ENCODE assay signal across 8 mouse cellular contexts in the genomic region with DNA sequence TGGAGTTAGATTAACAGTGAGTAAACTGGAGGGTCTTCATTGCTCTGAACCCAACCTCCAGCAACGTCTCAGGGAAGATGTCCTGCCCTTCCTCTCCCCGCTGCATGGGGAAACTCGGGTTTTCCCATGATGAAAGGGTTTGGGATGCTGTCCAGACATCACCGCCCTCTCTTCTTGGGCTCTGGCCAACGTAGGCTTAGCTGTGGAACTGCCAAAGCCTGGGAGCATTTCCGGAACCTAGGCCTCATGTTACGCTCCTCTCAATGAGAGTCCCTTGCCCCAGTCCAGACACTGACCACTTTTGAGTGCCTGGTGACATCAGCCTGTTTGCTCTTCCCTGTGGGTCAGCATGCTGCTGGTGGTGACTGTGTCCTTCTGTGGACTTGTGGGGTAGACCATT. TPM values are rescaled to one million over a fixed set of nuclear protein-coding genes. Genes with fewer than 3 reads are reported as not detected.
DNase-seq lines count a peak whose midpoint lies in the region; ATAC-seq lines count a peak whose summit lies in the region.

No protein-coding gene starts in this region.

- no peak for ATAC-seq in neural tube, embryonic 15.5 days (ENCODE audit: low FRiP score)

- peaks cover 2% of the 10 kb centered on the region; the same call in 1 of the 2 replicates for H3K4me1 ChIP-seq in heart, embryonic 10.5 days
- no peaks in the 10 kb centered on the region for H3K4me1 ChIP-seq in neural tube, embryonic 15.5 days

- no peak overlapping the region for H3K27ac ChIP-seq in heart, embryonic 10.5 days
- H3K27ac ChIP-seq in neural tube, embryonic 15.5 days (replicated peaks): no peak overlapping the region

- WGBS in heart, embryonic 10.5 days: 71% methylated on average over 7 of the region's 7 CpGs
- 72% methylated on average over 7 of the region's 7 CpGs for WGBS in neural tube, embryonic 15.5 days

- peaks cover 10% of the 10 kb centered on the region; the same call in 1 of the 2 replicates for H3K27me3 ChIP-seq in heart, embryonic 10.5 days (ENCODE audit: insufficient read depth, poor library complexity, severe bottlenecking)
- no peaks in the 10 kb centered on the region for H3K27me3 ChIP-seq in neural tube, embryonic 15.5 days (replicated peaks)

- no peak overlapping the region for H3K9ac ChIP-seq in neural tube, embryonic 15.5 days (replicated peaks)

- H3K4me3 ChIP-seq in heart, embryonic 10.5 days: no peak overlapping the region
- no peak overlapping the region for H3K4me3 ChIP-seq in neural tube, embryonic 15.5 days (replicated peaks)

- peak; percentile 81 to 83 for DNase-seq in heart, adult 18-20 months
- DNase-seq in heart, embryonic 10.5 days (ENCODE audit: low spot score): no peak
- peak; percentile 91 for DNase-seq in NIH3T3 (ENCODE audit: low read depth)
- peak; percentile 39 to 45 for DNase-seq in gastrocnemius, postnatal 4 days (ENCODE audit: low spot score in 2 of 2)
- DNase-seq in kidney, postnatal 36 days: peak; percentile 59 to 71
- DNase-seq in layer of hippocampus, adult 9-10 months (ENCODE audit: low spot score): no peak
- DNase-seq in thymus, postnatal 4 days: no peak

- no peak overlapping the region for H3K4me2 ChIP-seq in neural tube, embryonic 15.5 days

- no peaks in the 10 kb centered on the region for H3K9me3 ChIP-seq in heart, embryonic 10.5 days
- H3K9me3 ChIP-seq in neural tube, embryonic 15.5 days (replicated peaks): no peaks in the 10 kb centered on the region

- no peaks in the 10 kb centered on the region for H3K36me3 ChIP-seq in heart, embryonic 10.5 days
- no peaks in the 10 kb centered on the region for H3K36me3 ChIP-seq in neural tube, embryonic 15.5 days

RNA-seq across cellular contexts. Expression of a gene that starts 12.8 kb away (rescaled TPM):
- 1 to 10 TPM; 8.5 to 8.6 TPM for total RNA-seq in heart, adult 18-20 months (2021)
- 11.8 and 12.7 TPM in 2 replicates for polyA plus RNA-seq in heart, embryonic 10.5 days (2016; fragmentation: Nextera tagmentation; extraction: Ambion mirVana)
- total RNA-seq in gastrocnemius, postnatal 4 days (2021): 1 to 10 TPM; 7.4 to 7.6 TPM
- polyA plus RNA-seq in neural tube, embryonic 15.5 days (2015; fragmentation: Nextera tagmentation; extraction: Ambion mirVana): 4.9 and 5.5 TPM in 2 replicates

RNA-seq across cellular contexts. Expression of a gene that starts 15.9 kb away (rescaled TPM):
- 10 to 100 TPM; 37.8 to 39.6 TPM for total RNA-seq in heart, adult 18-20 months (2021)
- 29.9 and 36.0 TPM in 2 replicates for polyA plus RNA-seq in heart, embryonic 10.5 days (2016; fragmentation: Nextera tagmentation; extraction: Ambion mirVana)
- 10 to 100 TPM; 43.2 to 51.8 TPM for total RNA-seq in gastrocnemius, postnatal 4 days (2021)
- 22.3 and 25.6 TPM in 2 replicates for polyA plus RNA-seq in neural tube, embryonic 15.5 days (2015; fragmentation: Nextera tagmentation; extraction: Ambion mirVana)

Comparison
In these comparisons a context has a peak if more than half of its experiments do, and no peak if none do; other contexts are left out.
1. DNase-seq: peak in heart, adult 18-20 months (2 of 2), NIH3T3 (single experiment), gastrocnemius, postnatal 4 days (2 of 2) and kidney, postnatal 36 days (2 of 2); none in heart, embryonic 10.5 days (single experiment), layer of hippocampus, adult 9-10 months (single experiment) and thymus, postnatal 4 days (single experiment).